Mouse (Mus musculus) activated CD4-positive, CD25-positive, alpha-beta regulatory T cell, adult 4 months (primary cell): ENCODE data around the gene Chac2. TPM values are rescaled to one million over a fixed set of nuclear protein-coding genes. Genes with fewer than 3 reads are reported as not detected.
"Not testable (repeated sequence)": the region's sequence is repeated elsewhere in the genome, so short reads cannot be mapped to it uniquely, and the experiment has no call there.

Experiments
- ATAC-seq: one replicate; pipeline ENCODE4 v1.8.0; 2017
- polyA plus RNA-seq, 2 experiments: library from polyadenylated mRNA; unstranded; fragments of 100-300 nt; shearing (Covaris generic); gene quantifications; one replicate each; pipeline ENCODE4 v1.2.1; 2017

Chac2 gene
- 10 to 100 TPM; 10.1 to 11.1 TPM for polyA plus RNA-seq

GRCm38 (mm10) chr11:30985877-30986624 is at the start of gene Chac2:
TSS of gene Chac2 (minus strand) at chr11:30986350.
- ATAC-seq: peak; percentile 96

- no peak for ATAC-seq
Observed at GRCm38 (mm10) chr11:31034958-31035357, 48.8 kb upstream of the Chac2 start.

GRCm38 (mm10) chr11:31017466-31017865 is 31.3 kb upstream of the Chac2 start:
- not testable (repeated sequence) for ATAC-seq

- not testable (repeated sequence) for ATAC-seq
Observed at GRCm38 (mm10) chr11:31009668-31010067, 23.5 kb upstream of the Chac2 start.

GRCm38 (mm10) chr11:31001169-31001908 is 15.2 kb upstream of the Chac2 start:
- ATAC-seq: no peak

GRCm38 (mm10) chr11:31000028-31000427 is 13.9 kb upstream of the Chac2 start:
- ATAC-seq: no peak

- ATAC-seq: no peak
Observed at GRCm38 (mm10) chr11:30998704-30999103, 12.6 kb upstream of the Chac2 start.

GRCm38 (mm10) chr11:30998199-30998598 is 12.0 kb upstream of the Chac2 start:
- ATAC-seq: no peak

GRCm38 (mm10) chr11:30996670-30997069 is 10.5 kb upstream of the Chac2 start:
- no peak for ATAC-seq

- ATAC-seq: peak; percentile 2
Observed at GRCm38 (mm10) chr11:30986625-30987017, 471 bp upstream of the Chac2 start.

- ATAC-seq: no peak
Observed at GRCm38 (mm10) chr11:30985237-30985636, 913 bp downstream of the Chac2 start.

GRCm38 (mm10) chr11:30954279-30954725 is 31.8 kb downstream of the Chac2 start, which contains the start of gene Erlec1:
TSS of gene Erlec1 (minus strand) at chr11:30954335.
- ATAC-seq: peak; percentile 98

- peak; percentile 30 for ATAC-seq
Observed at GRCm38 (mm10) chr11:30953469-30954154, 32.5 kb downstream of the Chac2 start.

GRCm38 (mm10) chr11:30952829-30953228 is 33.3 kb downstream of the Chac2 start:
- ATAC-seq: no peak

- no peak for ATAC-seq
Observed at GRCm38 (mm10) chr11:30943522-30943921, 42.6 kb downstream of the Chac2 start.

- ATAC-seq: no peak
Observed at GRCm38 (mm10) chr11:30928498-30928897, 57.7 kb downstream of the Chac2 start.

GRCm38 (mm10) chr11:30928079-30928478 is 58.1 kb downstream of the Chac2 start:
- no peak for ATAC-seq

Other genes with a start within 250 kb of the Chac2 start
- 10 to 100 TPM; 20.0 to 31.8 TPM for gene Psme4, start 214.6 kb downstream of the Chac2 start, polyA plus RNA-seq
- not detected for gene Gpr75, start 101.0 kb downstream of the Chac2 start, polyA plus RNA-seq
- gene Asb3, start 100.9 kb downstream of the Chac2 start, polyA plus RNA-seq: 10 to 100 TPM; 59.0 to 69.0 TPM
- 10 to 100 TPM; 12.1 to 15.3 TPM for gene Erlec1, start 32.0 kb downstream of the Chac2 start, polyA plus RNA-seq
- not detected for gene Gm17332, start 196.1 kb upstream of the Chac2 start, polyA plus RNA-seq